Mouse (Mus musculus): ENCODE data around the gene Arid5a. TPM values are rescaled to one million over a fixed set of nuclear protein-coding genes. Genes with fewer than 3 reads are reported as not detected.

Arid5a gene
- polyA plus RNA-seq, 1 experiment from 2014 or later = 6.3 TPM

GRCm38 (mm10) chr1:36314959-36315775 is 7.6 kb downstream of the Arid5a start:
- DNase-seq = peak; percentile 39
- no peak overlapping the region for H3K4me3 ChIP-seq (ENCODE audit: low read depth, low read length)
- no peak overlapping the region for H3K4me2 ChIP-seq (ENCODE audit: low read depth, low read length)
- 0 out of 2 replicates have a peak, but pooled peaks cover 2% of the 10 kb centered on the region for H3K4me1 ChIP-seq (ENCODE audit: insufficient read depth)
- peak; percentile 16; the same call in 1 of the 2 replicates for ATAC-seq
- no peaks in the 10 kb centered on the region for H3K27me3 ChIP-seq (ENCODE audit: insufficient read depth, low read length)
- H3K27ac ChIP-seq (ENCODE audit: low read depth) = no peak overlapping the region
- no peak overlapping the region for H3K9ac ChIP-seq (replicated peaks)
- H3K9me3 ChIP-seq (ENCODE audit: low read length) = no peaks in the 10 kb centered on the region
- WGBS (ENCODE audit: insufficient replicate concordance) = 74% methylated on average over 11 of the region's 11 CpGs
- no peak for TF ChIP-seq EP300 (IDR thresholded peaks at IDR 0.05; ENCODE audit: low read depth)
- H3K36me3 ChIP-seq (replicated peaks; ENCODE audit: insufficient read depth, low read length) = peaks cover 25% of the 10 kb centered on the region

GRCm38 (mm10) chr1:36315776-36316100 is 8.2 kb downstream of the Arid5a start:
- no peak for TF ChIP-seq CTCF (IDR thresholded peaks at IDR 0.05; ENCODE audit: low read depth)
- no peak for TF ChIP-seq EP300 (IDR thresholded peaks at IDR 0.05; ENCODE audit: low read depth)
- Histone ChIP-seq H3K4me1 (ENCODE audit: insufficient read depth) (no peaks in the 10 kb centered on the region), H3K36me3 (replicated peaks; ENCODE audit: insufficient read depth, low read length) (peaks cover 25% of the 10 kb centered on the region), H3K27ac (ENCODE audit: low read depth) (no peak overlapping the region), H3K9me3 (ENCODE audit: low read length) (no peaks in the 10 kb centered on the region), H3K27me3 (ENCODE audit: insufficient read depth, low read length) (no peaks in the 10 kb centered on the region), H3K9ac (replicated peaks) (no peak overlapping the region), H3K4me3 (ENCODE audit: low read depth, low read length) (no peak overlapping the region), H3K4me2 (ENCODE audit: low read depth, low read length) (no peak overlapping the region)
- ATAC-seq = no peak
- 77% methylated on average over 2 of the region's 2 CpGs for WGBS (ENCODE audit: insufficient replicate concordance)
- no peak for DNase-seq

- Histone ChIP-seq H3K4me3 (ENCODE audit: low read depth, low read length) (no peak overlapping the region), H3K27me3 (ENCODE audit: insufficient read depth, low read length) (no peaks in the 10 kb centered on the region), H3K27ac (ENCODE audit: low read depth) (no peak overlapping the region), H3K36me3 (replicated peaks; ENCODE audit: insufficient read depth, low read length) (peaks cover 23% of the 10 kb centered on the region), H3K4me2 (ENCODE audit: low read depth, low read length) (no peak overlapping the region), H3K9ac (replicated peaks) (no peak overlapping the region), H3K4me1 (ENCODE audit: insufficient read depth) (no peaks in the 10 kb centered on the region), H3K9me3 (ENCODE audit: low read length) (no peaks in the 10 kb centered on the region)
- DNase-seq = no peak
- no peak for TF ChIP-seq CTCF (IDR thresholded peaks at IDR 0.05; ENCODE audit: low read depth)
- no peak for TF ChIP-seq EP300 (IDR thresholded peaks at IDR 0.05; ENCODE audit: low read depth)
- 83% methylated on average over 2 of the region's 2 CpGs for WGBS (ENCODE audit: insufficient replicate concordance)
- no peak for ATAC-seq
These were observed 13.6 kb downstream of the Arid5a start for GRCm38 (mm10) chr1:36321164-36321563.

GRCm38 (mm10) chr1:36321829-36322573 is 14.5 kb downstream of the Arid5a start:
- WGBS (ENCODE audit: insufficient replicate concordance) = 66% methylated on average over 11 of the region's 11 CpGs
- H3K4me1 ChIP-seq (ENCODE audit: insufficient read depth) = no peaks in the 10 kb centered on the region
- no peaks in the 10 kb centered on the region for H3K9me3 ChIP-seq (ENCODE audit: low read length)
- no peak overlapping the region for H3K27ac ChIP-seq (ENCODE audit: low read depth)
- H3K4me3 ChIP-seq (ENCODE audit: low read depth, low read length) = no peak overlapping the region
- H3K27me3 ChIP-seq (ENCODE audit: insufficient read depth, low read length) = no peaks in the 10 kb centered on the region
- TF ChIP-seq CTCF (IDR thresholded peaks at IDR 0.05; ENCODE audit: low read depth) (peak; percentile 48), EP300 (IDR thresholded peaks at IDR 0.05; ENCODE audit: low read depth) (no peak)
- peaks cover 17% of the 10 kb centered on the region for H3K36me3 ChIP-seq (replicated peaks; ENCODE audit: insufficient read depth, low read length)
- H3K9ac ChIP-seq (replicated peaks) = no peak overlapping the region
- no peak overlapping the region for H3K4me2 ChIP-seq (ENCODE audit: low read depth, low read length)
- ATAC-seq = no peak
- DNase-seq = no peak

GRCm38 (mm10) chr1:36323076-36323475 is 15.5 kb downstream of the Arid5a start:
- Histone ChIP-seq H3K9me3 (ENCODE audit: low read length) (no peaks in the 10 kb centered on the region), H3K27me3 (ENCODE audit: insufficient read depth, low read length) (no peaks in the 10 kb centered on the region), H3K4me1 (ENCODE audit: insufficient read depth) (no peaks in the 10 kb centered on the region), H3K4me2 (ENCODE audit: low read depth, low read length) (no peak overlapping the region), H3K9ac (replicated peaks) (no peak overlapping the region), H3K36me3 (replicated peaks; ENCODE audit: insufficient read depth, low read length) (peaks cover 17% of the 10 kb centered on the region), H3K27ac (ENCODE audit: low read depth) (no peak overlapping the region), H3K4me3 (ENCODE audit: low read depth, low read length) (no peak overlapping the region)
- ATAC-seq (no peak), DNase-seq (no peak)
- TF ChIP-seq CTCF (IDR thresholded peaks at IDR 0.05; ENCODE audit: low read depth) = no peak
- no peak for TF ChIP-seq EP300 (IDR thresholded peaks at IDR 0.05; ENCODE audit: low read depth)
- 64% methylated on average over 9 of the region's 9 CpGs for WGBS (ENCODE audit: insufficient replicate concordance)

- Histone ChIP-seq H3K36me3 (replicated peaks; ENCODE audit: insufficient read depth, low read length) (peaks cover 10% of the 10 kb centered on the region), H3K9ac (replicated peaks) (no peak overlapping the region), H3K4me3 (ENCODE audit: low read depth, low read length) (no peak overlapping the region), H3K4me2 (ENCODE audit: low read depth, low read length) (no peak overlapping the region), H3K27ac (ENCODE audit: low read depth) (no peak overlapping the region), H3K27me3 (ENCODE audit: insufficient read depth, low read length) (no peaks in the 10 kb centered on the region), H3K4me1 (ENCODE audit: insufficient read depth) (no peaks in the 10 kb centered on the region), H3K9me3 (ENCODE audit: low read length) (no peaks in the 10 kb centered on the region)
- ATAC-seq (peak; percentile 44; the same call in 1 of the 2 replicates), DNase-seq (peak; percentile 47)
- 32% methylated on average over 8 of the region's 8 CpGs for WGBS (ENCODE audit: insufficient replicate concordance)
- TF ChIP-seq CTCF (IDR thresholded peaks at IDR 0.05; ENCODE audit: low read depth) = peak; percentile 77
- TF ChIP-seq EP300 (IDR thresholded peaks at IDR 0.05; ENCODE audit: low read depth) = no peak
These were observed 16.4 kb downstream of the Arid5a start for GRCm38 (mm10) chr1:36323746-36324448.
